Mouse (Mus musculus) c-Kit-negative CD71-positive TER-119-positive erythroid progenitor cells, embryonic 14.5 days (primary cell): ENCODE measurements around the gene Ubxn1.
A peak's percentile ranks its signal among the peaks of the same experiment; 100 is the strongest.

Source experiments
- DNase-seq: peaks from one replicate; pipeline ENCODE4 v3.0.0-alpha.2; 2013; ENCODE audit warnings: low read depth, low spot score

Gene Ubxn1

GRCm38 (mm10) chr19:8898576-8898975 lies 27.3 kb downstream of the Ubxn1 start:
- DNase-seq: no peak

- DNase-seq: no peak
Measured at GRCm38 (mm10) chr19:8899079-8899478, 27.8 kb downstream of the Ubxn1 start.

GRCm38 (mm10) chr19:8903412-8903811 lies 32.1 kb downstream of the Ubxn1 start:
- no peak for DNase-seq

GRCm38 (mm10) chr19:8908531-8908930 lies 37.2 kb downstream of the Ubxn1 start:
- no peak for DNase-seq

GRCm38 (mm10) chr19:8911810-8912209 lies 40.5 kb downstream of the Ubxn1 start:
- DNase-seq: no peak

GRCm38 (mm10) chr19:8914212-8914611 lies 42.9 kb downstream of the Ubxn1 start:
- DNase-seq: no peak

- no peak for DNase-seq
Measured at GRCm38 (mm10) chr19:8919000-8919399, 47.7 kb downstream of the Ubxn1 start.

GRCm38 (mm10) chr19:8919684-8920072 lies 48.4 kb downstream of the Ubxn1 start:
- DNase-seq: no peak

GRCm38 (mm10) chr19:8920073-8920736 lies 48.9 kb downstream of the Ubxn1 start, which contains the start of gene B3gat3:
B3gat3 (plus strand) TSS chr19:8920374.
- peak; percentile 86 for DNase-seq

- DNase-seq: peak; percentile 73
Measured at GRCm38 (mm10) chr19:8920836-8921291, 49.6 kb downstream of the Ubxn1 start.

- DNase-seq: no peak
Measured at GRCm38 (mm10) chr19:8921741-8922140, 50.4 kb downstream of the Ubxn1 start.
